Mouse (Mus musculus) lung, embryonic 15.5 days (tissue): ENCODE measurements around the gene Paqr9. TPM values are rescaled to one million over a fixed set of nuclear protein-coding genes. Genes with fewer than 3 reads are reported as not detected.
A peak's percentile ranks its signal among the peaks of the same experiment; 100 is the strongest.

Experiments used
- ATAC-seq: fragments of 200-750 bp; cut with Nextera tagmentation; 2 replicates; pipeline ENCODE4 v1.8.0; 2017; ENCODE audit warnings: moderate number of reproducible peaks, borderline replicate concordance; ENCODE audit not compliant: low FRiP score, low TSS enrichment; ENCODE audit errors: extremely low read depth
- H3K27ac ChIP-seq: fragments of 300-500 bp; sonication (generic); 2 replicates; pipeline ENCODE4 v1.5.1; 2015; ENCODE audit warnings: moderate library complexity, mild to moderate bottlenecking, inconsistent platforms
- H3K27me3 ChIP-seq: fragments of 300-500 bp; sonication (generic); 2 replicates; pipeline ENCODE4 v1.6.1; 2015; ENCODE audit warnings: inconsistent platforms
- H3K36me3 ChIP-seq: fragments of 300-500 bp; sonication (generic); 2 replicates; pipeline ENCODE4 v1.6.1; 2015; ENCODE audit warnings: inconsistent platforms
- H3K4me1 ChIP-seq: fragments of 300-500 bp; sonication (generic); 2 replicates; pipeline ENCODE4 v1.6.1; 2015; ENCODE audit warnings: inconsistent platforms
- H3K4me2 ChIP-seq: fragments of 300-500 bp; sonication (generic); 2 replicates; pipeline ENCODE4 v1.6.1; 2015; ENCODE audit warnings: inconsistent platforms, mild to moderate bottlenecking, moderate library complexity
- H3K4me3 ChIP-seq: fragments of 300-500 bp; sonication (generic); 2 replicates; pipeline ENCODE4 v1.5.1; 2015; ENCODE audit warnings: mild to moderate bottlenecking, inconsistent platforms
- H3K9ac ChIP-seq: fragments of 300-500 bp; sonication (generic); 2 replicates; pipeline ENCODE4 v1.6.1; 2015; ENCODE audit warnings: inconsistent platforms
- H3K9me3 ChIP-seq: fragments of 300-500 bp; sonication (generic); 2 replicates; pipeline ENCODE4 v1.6.1; 2016; ENCODE audit warnings: inconsistent platforms
- WGBS: fragments of 180-500 bp; shearing (Covaris S2); methylation state at CpG from one replicate; pipeline ENCODE4 v1.1.7; 2015; 5-methylcytosine and 5-hydroxymethylcytosine counted together
- polyA plus RNA-seq: library from polyadenylated mRNA; unstranded; fragments of >200 nt; fragmentation: Nextera tagmentation; extraction: Ambion mirVana; gene quantifications from 2 replicates; pipeline ENCODE4 v1.2.1, GENCODE M21; 2015

The Paqr9 gene
- polyA plus RNA-seq, 1 experiment from 2014 or later = 0.12 TPM

DNA sequence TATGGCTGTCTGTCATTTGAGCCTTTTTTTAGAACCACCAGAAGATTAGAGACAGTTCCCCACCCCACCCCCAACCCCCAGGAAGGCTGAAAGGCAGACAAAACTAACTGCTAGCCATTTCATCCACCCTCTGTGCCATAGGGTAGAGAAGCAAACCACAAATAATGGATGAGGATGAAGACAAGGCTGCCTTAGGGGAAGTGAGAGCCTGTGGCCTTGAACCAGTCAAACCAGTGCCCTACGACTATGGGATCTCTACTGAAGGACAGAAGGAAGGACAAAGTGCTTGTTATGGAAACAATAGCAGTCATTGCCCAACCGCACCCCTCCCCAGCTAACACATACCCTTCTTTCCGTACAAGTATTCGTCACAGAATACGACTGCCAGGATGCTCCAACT lies 9.8 kb downstream of the Paqr9 start:
- no peak overlapping the region for H3K4me2 ChIP-seq
- H3K36me3 ChIP-seq = no peaks in the 10 kb centered on the region
- no peaks in the 10 kb centered on the region for H3K9me3 ChIP-seq
- H3K27ac ChIP-seq = no peak overlapping the region
- no peak overlapping the region for H3K4me3 ChIP-seq
- no peaks in the 10 kb centered on the region for H3K4me1 ChIP-seq
- WGBS = 87% methylated on average over 5 of the region's 5 CpGs
- H3K27me3 ChIP-seq = peaks cover 12% of the 10 kb centered on the region; the same call in 1 of the 2 replicates
- no peak overlapping the region for H3K9ac ChIP-seq
- ATAC-seq = no peak

DNA sequence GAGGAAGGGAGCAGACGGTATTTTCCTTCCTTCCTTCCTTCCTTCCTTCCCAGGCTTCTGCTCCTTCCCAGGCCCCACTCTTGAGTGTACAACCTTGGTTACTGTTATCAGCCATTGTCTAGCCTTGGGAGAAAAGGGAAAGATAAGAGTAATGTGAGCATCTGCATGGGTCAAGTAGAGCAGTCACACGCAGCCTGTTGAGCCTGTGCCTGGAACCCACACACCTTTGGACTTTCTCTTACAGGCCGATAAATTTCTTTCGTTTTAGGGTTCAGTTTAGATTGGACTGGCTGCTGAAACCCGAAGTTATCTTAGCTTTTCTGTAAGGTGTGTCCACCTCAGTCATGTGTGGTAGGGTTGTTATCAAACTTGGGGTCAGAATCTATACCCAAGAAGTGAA lies 10.5 kb downstream of the Paqr9 start:
- H3K9me3 ChIP-seq = no peaks in the 10 kb centered on the region
- no peak for ATAC-seq
- no peak overlapping the region for H3K4me2 ChIP-seq
- H3K27me3 ChIP-seq = peaks cover 10% of the 10 kb centered on the region; the same call in 1 of the 2 replicates
- no peak overlapping the region for H3K27ac ChIP-seq
- H3K4me1 ChIP-seq = no peaks in the 10 kb centered on the region
- no peaks in the 10 kb centered on the region for H3K36me3 ChIP-seq
- WGBS = 83% methylated on average over 5 of the region's 5 CpGs
- no peak overlapping the region for H3K9ac ChIP-seq
- no peak overlapping the region for H3K4me3 ChIP-seq

DNA sequence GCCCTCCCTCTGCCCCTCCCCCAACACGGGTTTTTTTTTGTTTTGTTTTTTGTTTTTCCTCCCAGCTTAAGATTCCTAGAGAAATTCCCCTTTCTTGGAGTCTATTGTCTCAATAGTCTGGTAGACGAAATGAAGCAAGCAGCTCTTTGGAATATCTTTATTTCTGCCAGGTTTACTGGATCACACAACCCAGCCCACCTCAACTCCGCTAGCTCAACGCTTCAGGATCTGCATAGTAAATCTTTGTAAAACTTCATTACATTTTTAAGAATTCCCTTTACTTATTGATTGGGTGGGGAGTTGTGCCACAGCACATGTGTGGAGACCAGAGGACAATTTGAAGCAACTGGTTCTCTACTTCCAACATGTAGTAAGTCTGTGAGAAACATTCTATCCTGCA lies 11.1 kb downstream of the Paqr9 start:
- Histone ChIP-seq H3K9ac (no peak overlapping the region), H3K4me2 (no peak overlapping the region), H3K27ac (no peak overlapping the region), H3K4me1 (no peaks in the 10 kb centered on the region), H3K27me3 (peaks cover 4% of the 10 kb centered on the region; the same call in 1 of the 2 replicates), H3K4me3 (no peak overlapping the region), H3K36me3 (no peaks in the 10 kb centered on the region), H3K9me3 (no peaks in the 10 kb centered on the region)
- 86% methylated on average over 4 of the region's 4 CpGs for WGBS
- no peak for ATAC-seq

DNA sequence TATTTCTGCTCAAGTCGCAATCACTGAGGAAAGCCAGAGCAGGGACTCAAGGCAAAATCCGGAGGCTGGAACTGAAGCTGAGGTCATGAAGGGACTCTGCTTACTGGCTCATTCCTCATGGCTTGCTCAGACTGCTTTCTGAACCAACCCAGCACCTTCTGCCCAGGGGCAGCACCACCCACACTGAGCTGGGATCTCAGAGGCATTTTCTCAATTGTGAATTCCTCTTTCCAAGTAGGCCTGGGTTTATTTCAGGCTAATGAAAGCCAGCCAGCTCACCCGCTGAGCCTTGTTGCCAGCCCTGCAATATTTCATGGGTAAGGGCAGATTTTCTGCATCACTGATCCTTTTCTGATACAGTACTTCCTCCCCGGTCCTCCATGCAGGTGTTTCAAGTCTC lies 12.0 kb downstream of the Paqr9 start:
- Histone ChIP-seq H3K27ac (no peak overlapping the region), H3K27me3 (no peaks in the 10 kb centered on the region), H3K9me3 (no peaks in the 10 kb centered on the region), H3K9ac (no peak overlapping the region), H3K4me2 (no peak overlapping the region), H3K36me3 (no peaks in the 10 kb centered on the region), H3K4me3 (no peak overlapping the region), H3K4me1 (no peaks in the 10 kb centered on the region)
- ATAC-seq = no peak
- 85% methylated on average over 4 of the region's 4 CpGs for whole genome bisulfite sequencing

DNA sequence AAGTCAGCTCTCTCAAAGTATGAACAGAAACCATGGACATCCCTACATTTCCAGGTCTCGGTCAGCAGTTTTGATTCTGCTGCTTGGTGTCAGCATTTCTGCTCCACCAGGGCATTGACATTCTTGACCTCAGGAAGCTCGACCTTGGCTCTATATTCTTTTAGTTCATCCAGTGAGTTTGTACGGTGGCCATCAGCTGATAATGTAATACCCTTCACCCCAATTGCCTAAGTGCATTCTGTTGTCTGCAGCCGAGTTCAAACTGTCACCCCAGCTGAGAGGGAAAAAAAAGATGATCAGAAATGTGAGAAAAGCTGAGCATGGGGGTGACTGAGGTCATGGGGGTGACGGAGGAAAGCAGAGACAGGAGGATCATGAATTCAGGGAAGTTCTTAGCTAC lies 13.1 kb downstream of the Paqr9 start:
- ATAC-seq = no peak
- WGBS = 53% methylated on average over 5 of the region's 5 CpGs
- H3K4me3 ChIP-seq = no peak overlapping the region
- H3K36me3 ChIP-seq = no peaks in the 10 kb centered on the region
- no peaks in the 10 kb centered on the region for H3K27me3 ChIP-seq
- H3K4me1 ChIP-seq = no peaks in the 10 kb centered on the region
- no peak overlapping the region for H3K27ac ChIP-seq
- no peak overlapping the region for H3K9ac ChIP-seq
- no peak overlapping the region for H3K4me2 ChIP-seq
- no peaks in the 10 kb centered on the region for H3K9me3 ChIP-seq

DNA sequence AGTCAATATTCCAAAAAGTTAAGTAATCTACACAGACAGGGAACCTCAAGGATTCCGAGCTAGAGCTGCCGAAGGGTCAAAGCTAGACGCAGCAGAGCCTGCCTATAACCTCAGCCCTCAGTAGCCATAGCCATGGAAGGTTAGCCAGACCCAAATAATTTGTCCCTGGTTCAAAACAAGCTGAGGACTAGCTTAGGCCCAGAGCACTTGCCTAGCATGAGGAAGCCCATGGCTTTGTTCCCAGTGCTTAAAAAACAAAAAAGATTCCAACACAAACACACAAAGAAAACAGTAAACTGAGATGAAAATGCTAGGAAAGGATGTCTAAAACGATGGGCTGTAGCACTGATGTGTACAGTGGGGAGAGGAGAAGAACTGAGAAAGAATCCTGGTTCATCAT lies 14.7 kb downstream of the Paqr9 start:
- Histone ChIP-seq H3K9ac (no peak overlapping the region), H3K9me3 (no peaks in the 10 kb centered on the region), H3K4me3 (no peak overlapping the region), H3K27ac (no peak overlapping the region), H3K4me2 (no peak overlapping the region), H3K36me3 (no peaks in the 10 kb centered on the region), H3K27me3 (no peaks in the 10 kb centered on the region), H3K4me1 (no peaks in the 10 kb centered on the region)
- ATAC-seq = no peak
- WGBS = 76% methylated on average over 4 of the region's 4 CpGs

DNA sequence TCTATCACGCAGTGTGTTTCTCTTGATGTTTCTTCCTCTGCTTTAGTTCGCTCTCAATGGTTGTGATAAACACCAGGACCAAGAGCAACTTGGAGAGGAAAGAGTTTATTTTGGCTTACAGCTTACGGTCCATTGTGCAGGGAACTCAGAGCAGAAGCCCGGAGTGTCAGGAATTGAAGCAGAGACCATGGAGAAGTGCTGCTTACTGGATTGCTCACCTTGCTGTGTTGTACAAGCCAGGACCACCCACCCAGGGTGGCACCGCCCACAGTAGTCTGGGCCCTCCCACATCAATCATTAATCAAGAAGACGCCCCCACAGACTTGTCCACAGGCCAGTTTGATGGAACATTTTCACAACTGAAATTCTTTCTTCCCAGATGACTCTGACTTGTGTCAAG lies 18.0 kb downstream of the Paqr9 start:
- Histone ChIP-seq H3K4me1 (no peaks in the 10 kb centered on the region; the same call in 1 of the 2 replicates), H3K4me2 (no peak overlapping the region), H3K27ac (no peak overlapping the region), H3K9me3 (no peaks in the 10 kb centered on the region), H3K4me3 (no peak overlapping the region), H3K9ac (no peak overlapping the region), H3K27me3 (peaks cover 19% of the 10 kb centered on the region), H3K36me3 (no peaks in the 10 kb centered on the region)
- no peak for ATAC-seq
- WGBS = 65% methylated on average over 6 of the region's 6 CpGs

DNA sequence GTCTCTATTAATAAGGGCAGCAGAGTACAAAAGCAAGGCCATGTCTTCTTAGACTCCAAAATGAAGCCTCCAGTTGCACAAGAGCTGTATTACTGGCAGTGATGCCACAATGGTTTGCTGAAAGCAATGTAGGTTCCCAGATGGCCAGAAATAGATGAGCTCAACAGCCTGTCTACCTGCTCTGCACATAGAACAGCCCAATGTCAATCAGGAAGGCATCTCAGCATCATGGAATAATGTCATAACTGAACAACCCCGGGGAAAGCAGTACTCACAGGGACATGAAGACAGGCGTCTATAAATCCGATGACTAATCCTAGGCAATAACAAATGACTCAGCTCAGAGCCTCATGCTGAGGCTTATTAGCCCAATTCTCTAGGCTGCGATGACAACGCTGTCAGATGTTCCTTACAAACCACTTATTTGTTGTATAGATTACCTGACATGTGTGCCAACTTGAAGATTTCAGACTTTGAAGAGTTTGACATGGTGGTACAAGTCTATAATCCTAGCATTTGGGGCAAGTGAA lies 19.0 kb downstream of the Paqr9 start:
- no peak overlapping the region for H3K4me2 ChIP-seq
- 90% methylated on average over 5 of the region's 5 CpGs for WGBS

DNA sequence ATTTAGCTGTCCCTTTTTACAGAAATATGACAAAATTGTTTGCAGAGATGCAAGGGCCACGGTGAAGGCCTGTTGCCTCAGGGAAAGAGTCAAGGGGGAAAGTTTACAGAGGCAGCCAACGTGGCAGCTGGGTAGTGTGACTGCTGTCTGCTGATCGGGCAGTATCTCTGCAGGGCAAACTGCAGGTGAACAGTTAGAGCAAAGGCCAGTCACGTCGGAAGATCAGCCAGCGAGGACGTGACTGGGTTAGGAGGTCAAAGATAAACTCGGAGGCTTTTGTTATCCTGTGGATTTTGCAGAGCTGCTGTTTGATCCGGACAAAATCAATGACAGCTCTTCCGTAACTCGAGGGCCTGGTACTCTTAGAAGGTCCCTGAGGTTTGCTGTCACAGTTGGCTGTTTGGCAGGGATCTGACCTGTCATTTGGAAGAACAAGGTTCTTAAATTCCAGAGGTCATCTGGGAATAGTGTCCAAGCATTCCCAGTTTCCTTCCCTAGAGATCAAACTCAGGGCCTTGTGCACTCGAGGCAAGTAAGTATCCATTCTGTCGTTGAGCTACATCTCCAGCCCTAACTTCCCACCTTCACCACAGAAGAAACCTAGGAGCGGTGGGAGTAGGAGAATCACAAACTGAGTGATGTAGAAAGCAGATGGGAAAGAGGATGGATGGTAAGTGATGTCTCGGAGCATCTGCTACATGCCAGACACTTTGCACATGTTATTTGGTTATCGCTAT lies 21.7 kb downstream of the Paqr9 start:
- H3K27me3 ChIP-seq = peaks cover 23% of the 10 kb centered on the region
- no peaks in the 10 kb centered on the region for H3K9me3 ChIP-seq
- no peaks in the 10 kb centered on the region for H3K36me3 ChIP-seq
- no peak overlapping the region for H3K4me3 ChIP-seq
- 31% methylated on average over 16 of the region's 16 CpGs for WGBS
- ATAC-seq = no peak
- no peak overlapping the region for H3K27ac ChIP-seq
- no peak overlapping the region for H3K4me2 ChIP-seq
- no peaks in the 10 kb centered on the region; the same call in 1 of the 2 replicates for H3K4me1 ChIP-seq
- no peak overlapping the region for H3K9ac ChIP-seq

More for the DNA sequence above, 19.0 kb downstream of the Paqr9 start:
- no peaks in the 10 kb centered on the region for H3K36me3 ChIP-seq
- no peaks in the 10 kb centered on the region; the same call in 1 of the 2 replicates for H3K4me1 ChIP-seq
- H3K9me3 ChIP-seq = no peaks in the 10 kb centered on the region
- H3K9ac ChIP-seq = no peak overlapping the region
- H3K27ac ChIP-seq = no peak overlapping the region
- no peak for ATAC-seq
- H3K27me3 ChIP-seq = peaks cover 23% of the 10 kb centered on the region
- no peak overlapping the region for H3K4me3 ChIP-seq

DNA sequence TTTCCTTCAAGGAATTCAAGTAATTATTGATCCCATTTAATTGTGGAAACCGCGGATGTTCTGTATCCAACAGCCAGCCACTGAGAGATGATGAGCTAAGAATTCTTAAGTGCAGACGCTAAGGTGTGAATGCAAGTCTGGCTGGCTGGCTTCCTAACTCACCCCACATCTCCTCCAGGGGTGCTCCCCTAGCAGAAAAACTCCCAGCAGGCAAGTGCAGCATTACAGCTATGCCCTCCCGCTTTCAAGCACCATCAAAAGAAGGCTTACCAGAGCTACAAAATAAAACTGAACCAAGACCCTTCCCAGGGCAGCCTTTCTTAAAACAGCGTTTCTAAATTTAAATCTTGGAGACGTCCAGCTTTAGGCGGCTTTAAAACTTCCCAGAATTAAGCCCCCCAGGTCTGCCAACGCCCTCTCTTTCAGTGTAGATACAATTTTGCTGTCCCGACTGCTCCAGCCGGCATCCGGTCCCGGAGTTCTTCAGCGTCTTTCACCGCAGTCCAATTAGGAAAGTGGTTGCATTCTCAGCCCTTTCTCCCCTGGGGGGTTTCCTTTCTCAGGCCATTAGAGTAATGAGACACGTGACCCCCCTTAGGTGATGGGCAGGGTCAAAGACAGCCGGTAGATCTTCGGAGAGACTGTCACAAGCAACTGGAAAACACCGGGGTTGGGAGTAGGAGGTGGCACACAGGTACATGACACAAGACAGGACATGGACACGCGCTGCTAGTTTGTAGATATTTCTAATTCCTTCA lies 22.5 kb downstream of the Paqr9 start:
- Histone ChIP-seq H3K27ac (no peak overlapping the region), H3K9me3 (no peaks in the 10 kb centered on the region), H3K27me3 (peaks cover 23% of the 10 kb centered on the region), H3K4me1 (no peaks in the 10 kb centered on the region; the same call in 1 of the 2 replicates), H3K9ac (no peak overlapping the region), H3K4me2 (peak overlapping the region; percentile 46), H3K36me3 (no peaks in the 10 kb centered on the region), H3K4me3 (peak overlapping the region; percentile 18)
- WGBS = 13% methylated on average over 20 of the region's 20 CpGs
- ATAC-seq = no peak

DNA sequence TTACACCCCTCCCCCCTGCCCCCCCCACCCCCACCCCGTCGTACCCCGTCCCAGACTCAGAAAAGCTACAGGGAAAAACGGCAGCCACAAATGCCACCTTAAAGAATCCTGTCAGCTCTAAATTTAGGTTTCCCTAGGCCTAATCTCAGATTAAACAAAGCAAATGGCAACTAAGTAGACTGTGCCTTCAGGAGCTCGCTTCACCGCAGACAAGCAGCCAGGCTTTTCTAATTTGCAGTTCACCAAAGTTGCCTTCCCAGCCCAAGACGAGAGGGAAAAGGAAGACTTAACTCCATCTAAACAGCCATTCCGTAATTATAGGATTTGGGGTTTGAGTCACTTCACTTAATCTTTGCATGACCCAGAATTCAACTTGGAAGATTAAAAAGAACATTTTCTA lies 23.1 kb downstream of the Paqr9 start:
- H3K9me3 ChIP-seq = no peaks in the 10 kb centered on the region
- H3K36me3 ChIP-seq = no peaks in the 10 kb centered on the region
- WGBS = 19% methylated on average over 8 of the region's 8 CpGs
- no peak for ATAC-seq
- H3K9ac ChIP-seq = no peak overlapping the region
- H3K27me3 ChIP-seq = peaks cover 23% of the 10 kb centered on the region
- no peaks in the 10 kb centered on the region; the same call in 1 of the 2 replicates for H3K4me1 ChIP-seq
- H3K27ac ChIP-seq = no peak overlapping the region
- no peak overlapping the region for H3K4me3 ChIP-seq
- no peak overlapping the region for H3K4me2 ChIP-seq

DNA sequence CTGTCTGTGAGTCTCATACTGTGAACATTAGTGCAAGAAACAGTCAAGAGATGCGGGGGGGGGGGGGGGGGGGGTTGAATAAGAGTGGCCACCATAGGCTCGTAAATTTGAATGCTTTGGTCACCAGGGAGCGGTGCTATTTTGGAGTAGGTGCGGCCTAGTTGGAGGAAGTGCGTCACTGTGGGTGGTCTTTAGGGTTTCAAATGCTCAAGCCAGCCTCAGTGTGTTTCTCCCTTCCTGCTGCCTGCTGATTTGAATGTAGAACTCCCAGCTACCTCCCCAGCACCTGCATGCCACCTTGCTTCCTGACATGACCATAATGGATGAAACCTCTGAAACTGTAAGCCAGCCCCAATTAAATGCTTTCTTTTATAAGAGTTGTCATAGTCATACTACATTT lies 26.6 kb downstream of the Paqr9 start:
- Histone ChIP-seq H3K9me3 (no peaks in the 10 kb centered on the region), H3K4me2 (no peak overlapping the region), H3K36me3 (no peaks in the 10 kb centered on the region), H3K27ac (no peak overlapping the region), H3K4me1 (no peaks in the 10 kb centered on the region; the same call in 1 of the 2 replicates), H3K4me3 (no peak overlapping the region), H3K27me3 (peaks cover 16% of the 10 kb centered on the region), H3K9ac (no peak overlapping the region)
- no peak for ATAC-seq
- WGBS = 86% methylated on average over 5 of the region's 5 CpGs
